ENCODE assay signal across 28 mouse cellular contexts in the genomic region with DNA sequence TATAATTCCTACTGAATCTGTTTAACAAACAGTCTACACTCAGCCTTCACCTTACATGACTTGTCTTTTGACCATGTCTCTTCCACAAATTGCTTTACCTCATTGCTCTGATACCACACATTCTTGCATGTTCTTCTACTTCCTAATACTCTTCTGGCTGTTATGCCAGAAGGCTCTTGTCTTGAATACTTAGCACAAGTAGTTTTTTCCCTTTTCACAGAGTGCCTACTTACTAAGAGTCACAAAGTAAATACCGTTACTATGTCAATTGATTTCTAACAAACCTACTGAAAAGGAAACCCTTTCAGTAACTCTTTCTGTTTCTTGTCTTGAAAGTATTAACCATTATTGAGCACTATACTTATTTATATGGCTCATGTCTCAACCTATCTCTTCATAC.
"Had no signal": no experiment of that assay in that cellular context is flagged by ENCODE, and none has a peak within 500 bp of the region (broad histone marks: within the 10 kb centered on the region; RNA-seq: fewer than 3 reads in every experiment).

No protein-coding gene starts in this region.

- H3K4me3 ChIP-seq: embryonic facial prominence, embryonic 10.5 days; embryonic facial prominence, embryonic 12.5 days; embryonic facial prominence, embryonic 13.5 days; embryonic facial prominence, embryonic 15.5 days; erythroblast, embryonic 14.5 days; forebrain, embryonic 10.5 days; forebrain, embryonic 12.5 days; forebrain, embryonic 13.5 days; forebrain, embryonic 15.5 days; gastrocnemius, adult 2 months had no signal

- ATAC-seq: forebrain, embryonic 13.5 days; forebrain, embryonic 14.5 days; forebrain, embryonic 15.5 days; forebrain, embryonic 16.5 days; forebrain, postnatal 0 days had no signal

- H3K4me1 ChIP-seq: embryonic facial prominence, embryonic 10.5 days; embryonic facial prominence, embryonic 12.5 days; embryonic facial prominence, embryonic 13.5 days; embryonic facial prominence, embryonic 15.5 days; forebrain, embryonic 10.5 days; forebrain, embryonic 12.5 days; forebrain, embryonic 13.5 days; forebrain, embryonic 15.5 days had no signal

- H3K27me3 ChIP-seq: embryonic facial prominence, embryonic 12.5 days; embryonic facial prominence, embryonic 13.5 days; embryonic facial prominence, embryonic 15.5 days; forebrain, embryonic 12.5 days; forebrain, embryonic 13.5 days; forebrain, embryonic 15.5 days had no signal

- DNase-seq: cerebellum, adult 18-20 months; cerebellum, adult 2 months; cerebellum, adult 8-10 months; cerebellum, adult 9-10 months; cerebellum, adult 9-11 months; cerebellum, postnatal 10 days; cerebellum, postnatal 14 days; cerebellum, postnatal 25 days; cerebellum, postnatal 36 days; embryo, embryonic 11 days; forebrain, postnatal 0 days; gastrocnemius, adult 2 months; gastrocnemius, postnatal 10 days; gastrocnemius, postnatal 14 days; gastrocnemius, postnatal 25 days; gastrocnemius, postnatal 36 days; heart, adult 11 months had no signal

- H3K4me2 ChIP-seq: embryonic facial prominence, embryonic 12.5 days; embryonic facial prominence, embryonic 13.5 days; embryonic facial prominence, embryonic 15.5 days; forebrain, embryonic 12.5 days; forebrain, embryonic 13.5 days; forebrain, embryonic 15.5 days had no signal

- H3K27ac ChIP-seq: embryonic facial prominence, embryonic 10.5 days; embryonic facial prominence, embryonic 12.5 days; embryonic facial prominence, embryonic 13.5 days; embryonic facial prominence, embryonic 15.5 days; forebrain, embryonic 10.5 days; forebrain, embryonic 12.5 days; forebrain, embryonic 13.5 days; forebrain, embryonic 15.5 days; gastrocnemius, adult 2 months had no signal

- H3K36me3 ChIP-seq: embryonic facial prominence, embryonic 10.5 days; embryonic facial prominence, embryonic 12.5 days; embryonic facial prominence, embryonic 13.5 days; embryonic facial prominence, embryonic 15.5 days; forebrain, embryonic 10.5 days; forebrain, embryonic 12.5 days; forebrain, embryonic 15.5 days had no signal

- H3K9me3 ChIP-seq: embryonic facial prominence, embryonic 10.5 days; embryonic facial prominence, embryonic 12.5 days; embryonic facial prominence, embryonic 13.5 days; embryonic facial prominence, embryonic 15.5 days; forebrain, embryonic 10.5 days; forebrain, embryonic 12.5 days; forebrain, embryonic 13.5 days; forebrain, embryonic 15.5 days had no signal

- H3K9ac ChIP-seq: embryonic facial prominence, embryonic 12.5 days; embryonic facial prominence, embryonic 13.5 days; embryonic facial prominence, embryonic 15.5 days; forebrain, embryonic 12.5 days; forebrain, embryonic 13.5 days; forebrain, embryonic 15.5 days; forebrain, postnatal 0 days had no signal
